Mouse (Mus musculus) CH12.LX (cell line): ENCODE data around the gene Nefh. TPM values are rescaled to one million over a fixed set of nuclear protein-coding genes. Genes with fewer than 3 reads are reported as not detected.

Source experiments
- DNase-seq: peaks from one replicate; pipeline ENCODE4 v3.0.0-alpha.2; 2013; ENCODE audit errors: extremely low read depth
- H3K27ac ChIP-seq: 2 replicates; pipeline ENCODE4 v1.5.1; 2012; ENCODE audit warnings: low read depth, mild to moderate bottlenecking, control low read depth, moderate library complexity; ENCODE audit not compliant: insufficient read depth
- H3K27me3 ChIP-seq: replicated peaks from 2 replicates; pipeline ENCODE3; 2012; ENCODE audit warnings: inconsistent platforms
- H3K36me3 ChIP-seq, 2 experiments: replicated peaks in 1 of 2; 2 replicates each; pipeline versions ENCODE3 to v1.6.1; 2012; ENCODE audit warnings: inconsistent platforms in 1 of 2, low read length in 1 of 2, mild to moderate bottlenecking in 1 of 2, mixed read lengths in 1 of 2, moderate library complexity in 1 of 2; ENCODE audit not compliant: control insufficient read depth in 1 of 2, insufficient read depth in 1 of 2
- H3K4me1 ChIP-seq, 2 experiments: 2 replicates each; pipeline ENCODE4 v1.6.1; 2012; ENCODE audit warnings: inconsistent platforms in 1 of 2, moderate library complexity in 1 of 2; ENCODE audit not compliant: insufficient read depth in 2 of 2, control insufficient read depth in 1 of 2
- H3K4me2 ChIP-seq: 2 replicates; pipeline ENCODE4 v1.6.1; 2012; ENCODE audit warnings: low read depth, mild to moderate bottlenecking, control low read depth; ENCODE audit not compliant: poor library complexity, insufficient read depth, severe bottlenecking
- H3K4me3 ChIP-seq, 3 experiments: fragments of 150-350 bp in 1 of 3; sonication (generic) in 1 of 3; replicated peaks in 1 of 3; 2 replicates each; pipeline versions ENCODE3 to v1.5.1; 2011 to 2012; ENCODE audit warnings: low read depth in 2 of 3, low read length in 2 of 3, mild to moderate bottlenecking in 2 of 3, moderate library complexity in 2 of 3, control low read depth in 1 of 3, improper control_type of control experiment in 1 of 3, inconsistent platforms in 1 of 3, mixed read lengths in 1 of 3; ENCODE audit not compliant: poor library complexity in 1 of 3
- H3K79me2 ChIP-seq: replicated peaks from 2 replicates; pipeline ENCODE4 v1.6.1; 2012; ENCODE audit warnings: mild to moderate bottlenecking, moderate library complexity; ENCODE audit not compliant: control insufficient read depth, poor library complexity, insufficient read depth, severe bottlenecking; ENCODE audit errors: extremely low read depth
- H3K9ac ChIP-seq: 2 replicates; pipeline ENCODE4 v1.6.1; 2012; ENCODE audit warnings: low read depth, mild to moderate bottlenecking, control low read depth, moderate library complexity; ENCODE audit not compliant: insufficient read depth
- H3K9me3 ChIP-seq: replicated peaks from 2 replicates; pipeline ENCODE3; 2012; ENCODE audit warnings: low read length, inconsistent platforms, mixed read lengths
- BHLHE40 ChIP-seq: IDR thresholded peaks from 2 replicates; pipeline ENCODE4 v1.6.1; 2011; ENCODE audit warnings: mild to moderate bottlenecking, low read depth, low read length, improper control_type of control experiment
- CHD1 ChIP-seq: IDR thresholded peaks from 2 replicates; pipeline ENCODE4 v1.6.1; 2012; ENCODE audit warnings: low read depth, low read length, improper control_type of control experiment, inconsistent platforms
- CTCF ChIP-seq, 2 experiments: IDR thresholded peaks in 1 of 2; conservative IDR thresholded peaks in 1 of 2; 2 replicates each; pipeline ENCODE4 v1.5.1; 2011 to 2012; ENCODE audit warnings: low read depth in 2 of 2, low read length in 2 of 2, improper control_type of control experiment in 1 of 2, inconsistent platforms in 1 of 2, mild to moderate bottlenecking in 1 of 2, moderate library complexity in 1 of 2
- E2F4 ChIP-seq: IDR thresholded peaks from 2 replicates; pipeline ENCODE4 v1.6.1; 2011; ENCODE audit warnings: low read depth, low read length, improper control_type of control experiment; ENCODE audit not compliant: insufficient replicate concordance
- ELF1 ChIP-seq: IDR thresholded peaks from 2 replicates; pipeline ENCODE4 v1.6.1; 2014; ENCODE audit warnings: low read depth, mild to moderate bottlenecking, inconsistent platforms, low read length, improper control_type of control experiment
- ETS1 ChIP-seq: conservative IDR thresholded peaks from 2 replicates; pipeline ENCODE4 v1.6.1; 2012; ENCODE audit warnings: low read depth, mild to moderate bottlenecking, inconsistent platforms, low read length, improper control_type of control experiment, moderate library complexity
- GABPA ChIP-seq: IDR thresholded peaks from 2 replicates; pipeline ENCODE4 v1.6.1; 2012; ENCODE audit warnings: low read depth, low read length, improper control_type of control experiment, inconsistent platforms; ENCODE audit not compliant: insufficient replicate concordance
- HCFC1 ChIP-seq: IDR thresholded peaks from 2 replicates; pipeline ENCODE4 v1.6.1; 2012; ENCODE audit warnings: low read depth, mild to moderate bottlenecking, inconsistent platforms, low read length, improper control_type of control experiment
- IRF4 ChIP-seq: IDR thresholded peaks from 2 replicates; pipeline ENCODE4 v1.6.1; 2014; ENCODE audit warnings: low read depth, mild to moderate bottlenecking, inconsistent platforms, low read length, improper control_type of control experiment
- JUN ChIP-seq: IDR thresholded peaks from 2 replicates; pipeline ENCODE4 v1.6.1; 2011; ENCODE audit warnings: low read depth, mild to moderate bottlenecking, low read length, improper control_type of control experiment, moderate library complexity; ENCODE audit not compliant: insufficient read depth
- JUND ChIP-seq: conservative IDR thresholded peaks from 2 replicates; pipeline ENCODE4 v1.6.1; 2011; ENCODE audit warnings: low read depth, low read length, improper control_type of control experiment
- KAT2A ChIP-seq: IDR thresholded peaks from 2 replicates; pipeline ENCODE4 v1.6.1; 2012; ENCODE audit warnings: low read length, improper control_type of control experiment, inconsistent platforms; ENCODE audit not compliant: insufficient replicate concordance
- MAFK ChIP-seq: IDR thresholded peaks from 2 replicates; pipeline ENCODE4 v1.6.1; 2011; ENCODE audit warnings: low read length, improper control_type of control experiment; ENCODE audit not compliant: insufficient replicate concordance
- MEF2A ChIP-seq: IDR thresholded peaks from 2 replicates; pipeline ENCODE4 v1.6.1; 2014; ENCODE audit warnings: low read depth, mild to moderate bottlenecking, inconsistent platforms, low read length, improper control_type of control experiment, borderline replicate concordance
- MXI1 ChIP-seq: IDR thresholded peaks from 2 replicates; pipeline ENCODE4 v1.6.1; 2011; ENCODE audit warnings: mild to moderate bottlenecking, low read depth, low read length, improper control_type of control experiment
- MYC ChIP-seq: IDR thresholded peaks from 2 replicates; pipeline ENCODE4 v1.6.1; 2011; ENCODE audit warnings: low read depth, mild to moderate bottlenecking, improper control_type of control experiment, low read length
- PAX5 ChIP-seq: IDR thresholded peaks from 2 replicates; pipeline ENCODE4 v1.6.1; 2012; ENCODE audit warnings: low read length, inconsistent platforms, mixed read lengths
- POLR2A ChIP-seq: IDR thresholded peaks from 2 replicates; pipeline ENCODE4 v1.6.1; 2011; ENCODE audit warnings: low read depth, mild to moderate bottlenecking, improper control_type of control experiment, low read length
- POLR2AphosphoS2 ChIP-seq: IDR thresholded peaks from 2 replicates; pipeline ENCODE4 v1.6.1; 2011; ENCODE audit warnings: low read depth, low read length, improper control_type of control experiment
- RAD21 ChIP-seq: IDR thresholded peaks from 2 replicates; pipeline ENCODE4 v1.6.1; 2011; ENCODE audit warnings: low read depth, mild to moderate bottlenecking, low read length, improper control_type of control experiment, moderate library complexity
- RCOR1 ChIP-seq: conservative IDR thresholded peaks from 2 replicates; pipeline ENCODE4 v1.6.1; 2012; ENCODE audit warnings: low read depth, mild to moderate bottlenecking, inconsistent platforms, low read length, improper control_type of control experiment
- USF1 ChIP-seq: IDR thresholded peaks from 2 replicates; pipeline ENCODE4 v1.6.1; 2014; ENCODE audit warnings: low read depth, mild to moderate bottlenecking, inconsistent platforms, low read length, improper control_type of control experiment
- USF2 ChIP-seq: conservative IDR thresholded peaks from 2 replicates; pipeline ENCODE4 v1.6.1; 2011; ENCODE audit warnings: low read depth, low read length, improper control_type of control experiment
- ZKSCAN1 ChIP-seq: IDR thresholded peaks from 2 replicates; pipeline ENCODE4 v1.6.1; 2012; ENCODE audit warnings: low read depth, inconsistent platforms, low read length, improper control_type of control experiment, borderline replicate concordance
- ZMIZ1 ChIP-seq: IDR thresholded peaks from 2 replicates; pipeline ENCODE4 v1.6.1; 2012; ENCODE audit warnings: low read depth, mild to moderate bottlenecking, inconsistent platforms, low read length, improper control_type of control experiment
- dilution Hi-C: fragments of 300-500 bp; cut with MboI; formaldehyde crosslinking; loops from 2 replicates; pipeline ENCODE4 v1.14.3; 2020; ENCODE audit warnings: low sequenced_read_pairs; ENCODE audit not compliant: extremely low pct_unique_long_range_greater_than_20kb, extremely low pct_ligation_motif_present
- in situ Hi-C: fragments of 300-500 bp; cut with MboI; formaldehyde crosslinking; loops from 3 replicates; pipeline ENCODE4 v1.14.3; 2019; ENCODE audit warnings: low sequenced_read_pairs, low pct_ligation_motif_present, low pct_unique_long_range_greater_than_20kb, mixed read lengths
- polyA plus RNA-seq: library from polyadenylated mRNA; unstranded; fragments of >175 nt; gene quantifications from 2 replicates; pipeline ENCODE4 v1.2.1, GENCODE M21; 2012; ENCODE audit warnings: low read depth; ENCODE audit not compliant: insufficient read length
- total RNA-seq, 2 experiments: library from RNA; depleted of rRNA; stranded (reverse); fragments of 300-350 nt in 1 of 2; fragments of >200 nt in 1 of 2; gene quantifications; 2 replicates each; pipeline ENCODE4 v1.2.3; 2012 to 2014

Nefh gene
- total and polyA plus RNA-seq, 3 experiments: 0.06 TPM; not detected in 2

GRCm38 (mm10) chr11:4963099-4963808, 15.4 kb upstream of the Nefh start:
- peaks cover under 1% of the 10 kb centered on the region for H3K27me3 ChIP-seq
- no peak overlapping the region for H3K4me2 ChIP-seq
- no peaks in the 10 kb centered on the region for H3K79me2 ChIP-seq
- no peak for DNase-seq
- dilution Hi-C loops: no loop called here
- in situ Hi-C loops: no loop called here
- no peak overlapping the region for H3K4me3 ChIP-seq
- H3K9ac ChIP-seq: no peak overlapping the region
- H3K27ac ChIP-seq: no peak overlapping the region
- no peaks in the 10 kb centered on the region for H3K36me3 ChIP-seq
- H3K9me3 ChIP-seq: no peaks in the 10 kb centered on the region
- TF ChIP-seq RCOR1 (no peak), ZMIZ1 (no peak), CHD1 (no peak), MXI1 (no peak), KAT2A (no peak), USF1 (no peak), BHLHE40 (no peak), E2F4 (no peak), MEF2A (no peak), GABPA (no peak)
- no peaks in the 10 kb centered on the region; a peak in 1 of 4 replicates for H3K4me1 ChIP-seq

DNA sequence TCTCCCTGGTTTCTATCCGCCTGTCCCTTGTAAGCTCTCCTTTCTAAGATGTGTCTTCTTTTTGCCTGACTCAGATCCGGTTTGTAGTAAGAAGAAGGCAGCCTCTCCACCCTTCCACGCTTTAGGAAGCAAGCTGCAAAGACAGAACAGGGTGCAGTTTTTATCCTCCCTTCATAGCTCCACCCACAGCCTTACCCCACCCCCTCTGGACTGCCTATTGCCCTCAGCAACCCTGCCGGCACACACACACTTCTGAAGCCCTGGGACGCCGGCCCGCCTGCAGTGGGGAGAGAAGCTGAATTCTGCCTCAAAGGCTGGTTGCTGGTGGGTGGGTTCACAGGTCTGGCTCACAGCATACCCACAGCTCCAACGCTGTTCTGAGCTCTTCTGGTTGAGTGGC, 6.1 kb upstream of the Nefh start:
- Histone ChIP-seq H3K27ac (no peak overlapping the region), H3K9ac (no peak overlapping the region), H3K9me3 (no peaks in the 10 kb centered on the region), H3K27me3 (peaks cover 35% of the 10 kb centered on the region), H3K4me2 (peak overlapping the region; percentile 48), H3K36me3 (no peaks in the 10 kb centered on the region), H3K4me1 (peaks cover 5 to 8% of the 10 kb centered on the region in 2 experiments; a peak in 3 of 4 replicates), H3K79me2 (no peaks in the 10 kb centered on the region), H3K4me3 (no peak overlapping the region)
- DNase-seq: peak; percentile 21
- in situ Hi-C loops (no loop called here), dilution Hi-C loops (no loop called here)
- no peak for TF ChIP-seq ELF1
- no peak for TF ChIP-seq IRF4
- TF ChIP-seq RAD21: no peak
- no peak for TF ChIP-seq POLR2A
- TF ChIP-seq ZMIZ1: no peak
- TF ChIP-seq RCOR1: no peak
- TF ChIP-seq ETS1: no peak
- no peak for TF ChIP-seq POLR2AphosphoS2
- no peak for TF ChIP-seq CHD1
- no peak for TF ChIP-seq USF1
- no peak for TF ChIP-seq CTCF (conservative IDR thresholded peaks at IDR 0.05 in 1 of 2, IDR thresholded peaks at IDR 0.05 in 1 of 2; ENCODE audit: low read depth in 2 of 2, low read length in 2 of 2)
- TF ChIP-seq JUN: no peak
- no peak for TF ChIP-seq JUND
- no peak for TF ChIP-seq MYC
- TF ChIP-seq PAX5: no peak
- TF ChIP-seq E2F4: no peak
- no peak for TF ChIP-seq USF2
- TF ChIP-seq HCFC1: no peak
- no peak for TF ChIP-seq ZKSCAN1
- TF ChIP-seq MAFK: no peak
